Mouse (Mus musculus): ENCODE results near the gene Nsmce4a.

Gene Nsmce4a

GRCm38 (mm10) chr7:130558592-130558991 lies 14.3 kb downstream of the Nsmce4a start:
- Histone ChIP-seq H3K4me3 (replicated peaks; ENCODE audit: low read length) (no peak overlapping the region), H3K9me3 (ENCODE audit: low read length) (no peaks in the 10 kb centered on the region), H3K36me3 (ENCODE audit: insufficient read depth, low read length) (no peaks in the 10 kb centered on the region), H3K27me3 (ENCODE audit: insufficient read depth, low read length) (peaks cover 28% of the 10 kb centered on the region), H3K4me1 (replicated peaks; ENCODE audit: low read depth, low read length) (no peaks in the 10 kb centered on the region; the same call in 1 of the 2 replicates)
- TF ChIP-seq NANOG (IDR thresholded peaks at IDR 0.05; ENCODE audit: borderline replicate concordance, low read length) (no peak), CTCF (conservative IDR thresholded peaks at IDR 0.05; ENCODE audit: low read length) (no peak), POU5F1 (IDR thresholded peaks at IDR 0.05; ENCODE audit: borderline replicate concordance, low read length) (no peak)

- H3K4me1 ChIP-seq (replicated peaks; ENCODE audit: low read depth, low read length) = peaks cover 12% of the 10 kb centered on the region
- TF ChIP-seq NANOG (IDR thresholded peaks at IDR 0.05; ENCODE audit: borderline replicate concordance, low read length) (no peak), CTCF (conservative IDR thresholded peaks at IDR 0.05; ENCODE audit: low read length) (no peak), POU5F1 (IDR thresholded peaks at IDR 0.05; ENCODE audit: borderline replicate concordance, low read length) (no peak)
- no peak overlapping the region for H3K4me3 ChIP-seq (replicated peaks; ENCODE audit: low read length)
- H3K36me3 ChIP-seq (ENCODE audit: insufficient read depth, low read length) = no peaks in the 10 kb centered on the region
- no peaks in the 10 kb centered on the region for H3K9me3 ChIP-seq (ENCODE audit: low read length)
- peaks cover 36% of the 10 kb centered on the region for H3K27me3 ChIP-seq (ENCODE audit: insufficient read depth, low read length)
These were observed 17.3 kb downstream of the Nsmce4a start for GRCm38 (mm10) chr7:130555597-130555996.

- H3K4me3 ChIP-seq (replicated peaks; ENCODE audit: low read length) = no peak overlapping the region
- H3K9me3 ChIP-seq (ENCODE audit: low read length) = no peaks in the 10 kb centered on the region
- peaks cover 12% of the 10 kb centered on the region for H3K4me1 ChIP-seq (replicated peaks; ENCODE audit: low read depth, low read length)
- no peaks in the 10 kb centered on the region for H3K36me3 ChIP-seq (ENCODE audit: insufficient read depth, low read length)
- H3K27me3 ChIP-seq (ENCODE audit: insufficient read depth, low read length) = peaks cover 36% of the 10 kb centered on the region
- no peak for TF ChIP-seq NANOG (IDR thresholded peaks at IDR 0.05; ENCODE audit: borderline replicate concordance, low read length)
- TF ChIP-seq CTCF (conservative IDR thresholded peaks at IDR 0.05; ENCODE audit: low read length) = no peak
- no peak for TF ChIP-seq POU5F1 (IDR thresholded peaks at IDR 0.05; ENCODE audit: borderline replicate concordance, low read length)
These were observed 19.6 kb downstream of the Nsmce4a start for GRCm38 (mm10) chr7:130553321-130553720.

GRCm38 (mm10) chr7:130552780-130553179 lies 20.1 kb downstream of the Nsmce4a start:
- H3K36me3 ChIP-seq (ENCODE audit: insufficient read depth, low read length) = no peaks in the 10 kb centered on the region
- peaks cover 36% of the 10 kb centered on the region for H3K27me3 ChIP-seq (ENCODE audit: insufficient read depth, low read length)
- no peaks in the 10 kb centered on the region for H3K9me3 ChIP-seq (ENCODE audit: low read length)
- H3K4me3 ChIP-seq (replicated peaks; ENCODE audit: low read length) = no peak overlapping the region
- H3K4me1 ChIP-seq (replicated peaks; ENCODE audit: low read depth, low read length) = peaks cover 15% of the 10 kb centered on the region
- no peak for TF ChIP-seq NANOG (IDR thresholded peaks at IDR 0.05; ENCODE audit: borderline replicate concordance, low read length)
- no peak for TF ChIP-seq CTCF (conservative IDR thresholded peaks at IDR 0.05; ENCODE audit: low read length)
- no peak for TF ChIP-seq POU5F1 (IDR thresholded peaks at IDR 0.05; ENCODE audit: borderline replicate concordance, low read length)

- H3K36me3 ChIP-seq (ENCODE audit: insufficient read depth, low read length) = peaks cover 32% of the 10 kb centered on the region
- H3K27me3 ChIP-seq (ENCODE audit: insufficient read depth, low read length) = peaks cover 5% of the 10 kb centered on the region; the same call in 1 of the 2 replicates
- TF ChIP-seq POU5F1 (IDR thresholded peaks at IDR 0.05; ENCODE audit: borderline replicate concordance, low read length) = no peak
- TF ChIP-seq CTCF (conservative IDR thresholded peaks at IDR 0.05; ENCODE audit: low read length) = no peak
- no peak for TF ChIP-seq NANOG (IDR thresholded peaks at IDR 0.05; ENCODE audit: borderline replicate concordance, low read length)
- peaks cover 52% of the 10 kb centered on the region for H3K4me1 ChIP-seq (replicated peaks; ENCODE audit: low read depth, low read length)
- no peaks in the 10 kb centered on the region for H3K9me3 ChIP-seq (ENCODE audit: low read length)
- peak overlapping the region; percentile 91 for H3K4me3 ChIP-seq (replicated peaks; ENCODE audit: low read length)
These were observed 25.2 kb downstream of the Nsmce4a start for GRCm38 (mm10) chr7:130547635-130548175.

- Histone ChIP-seq H3K27me3 (ENCODE audit: insufficient read depth, low read length) (peaks cover 4% of the 10 kb centered on the region; the same call in 1 of the 2 replicates), H3K4me3 (replicated peaks; ENCODE audit: low read length) (peak overlapping the region; percentile 91), H3K36me3 (ENCODE audit: insufficient read depth, low read length) (peaks cover 40% of the 10 kb centered on the region), H3K4me1 (replicated peaks; ENCODE audit: low read depth, low read length) (peaks cover 51% of the 10 kb centered on the region), H3K9me3 (ENCODE audit: low read length) (no peaks in the 10 kb centered on the region)
- no peak for TF ChIP-seq NANOG (IDR thresholded peaks at IDR 0.05; ENCODE audit: borderline replicate concordance, low read length)
- TF ChIP-seq CTCF (conservative IDR thresholded peaks at IDR 0.05; ENCODE audit: low read length) = no peak
- no peak for TF ChIP-seq POU5F1 (IDR thresholded peaks at IDR 0.05; ENCODE audit: borderline replicate concordance, low read length)
These were observed 26.0 kb downstream of the Nsmce4a start for GRCm38 (mm10) chr7:130546791-130547484.

- TF ChIP-seq CTCF (conservative IDR thresholded peaks at IDR 0.05; ENCODE audit: low read length) = no peak
- TF ChIP-seq NANOG (IDR thresholded peaks at IDR 0.05; ENCODE audit: borderline replicate concordance, low read length) = no peak
- TF ChIP-seq POU5F1 (IDR thresholded peaks at IDR 0.05; ENCODE audit: borderline replicate concordance, low read length) = no peak
- Histone ChIP-seq H3K36me3 (ENCODE audit: insufficient read depth, low read length) (peaks cover 45% of the 10 kb centered on the region), H3K27me3 (ENCODE audit: insufficient read depth, low read length) (no peaks in the 10 kb centered on the region), H3K4me3 (replicated peaks; ENCODE audit: low read length) (peak overlapping the region; percentile 91), H3K9me3 (ENCODE audit: low read length) (no peaks in the 10 kb centered on the region), H3K4me1 (replicated peaks; ENCODE audit: low read depth, low read length) (peaks cover 53% of the 10 kb centered on the region)
These were observed 26.5 kb downstream of the Nsmce4a start for GRCm38 (mm10) chr7:130546421-130546790.

- no peaks in the 10 kb centered on the region for H3K27me3 ChIP-seq (ENCODE audit: insufficient read depth, low read length)
- peak overlapping the region; percentile 91 for H3K4me3 ChIP-seq (replicated peaks; ENCODE audit: low read length)
- H3K36me3 ChIP-seq (ENCODE audit: insufficient read depth, low read length) = peaks cover 51% of the 10 kb centered on the region
- TF ChIP-seq NANOG (IDR thresholded peaks at IDR 0.05; ENCODE audit: borderline replicate concordance, low read length) (no peak), POU5F1 (IDR thresholded peaks at IDR 0.05; ENCODE audit: borderline replicate concordance, low read length) (no peak), CTCF (conservative IDR thresholded peaks at IDR 0.05; ENCODE audit: low read length) (no peak)
- no peaks in the 10 kb centered on the region for H3K9me3 ChIP-seq (ENCODE audit: low read length)
- peaks cover 58% of the 10 kb centered on the region for H3K4me1 ChIP-seq (replicated peaks; ENCODE audit: low read depth, low read length)
These were observed 27.0 kb downstream of the Nsmce4a start for GRCm38 (mm10) chr7:130545893-130546292.

Data from E14TG2a.4 (cell line).